Mouse (Mus musculus) testis, adult 2 months (tissue): ENCODE data around the gene Orm2. TPM values are rescaled to one million over a fixed set of nuclear protein-coding genes. Genes with fewer than 3 reads are reported as not detected.

Source experiments
- H3K27ac ChIP-seq: fragments of 200-500 bp; 2 replicates; pipeline ENCODE4 v1.5.1; 2012; ENCODE audit warnings: low read depth, low read length; ENCODE audit not compliant: control insufficient read depth, insufficient read depth
- H3K27me3 ChIP-seq: fragments of 200-500 bp; 2 replicates; pipeline ENCODE4 v1.6.1; 2012; ENCODE audit warnings: mild to moderate bottlenecking, low read length, moderate library complexity; ENCODE audit not compliant: control insufficient read depth, insufficient read depth
- H3K36me3 ChIP-seq: fragments of 200-500 bp; 2 replicates; pipeline ENCODE4 v1.6.1; 2012; ENCODE audit warnings: mild to moderate bottlenecking, low read length; ENCODE audit not compliant: control insufficient read depth, insufficient read depth
- H3K4me1 ChIP-seq: fragments of 200-500 bp; 2 replicates; pipeline ENCODE4 v1.6.1; 2012; ENCODE audit warnings: low read length; ENCODE audit not compliant: control insufficient read depth, insufficient read depth
- H3K4me3 ChIP-seq: fragments of 200-500 bp; 2 replicates; pipeline ENCODE4 v1.5.1; 2012; ENCODE audit warnings: low read depth, mild to moderate bottlenecking, low read length, moderate library complexity, mixed read lengths; ENCODE audit not compliant: control insufficient read depth
- CTCF ChIP-seq: fragments of 200-500 bp; IDR thresholded peaks from 2 replicates; pipeline ENCODE4 v1.5.1; 2012; ENCODE audit warnings: low read depth, mild to moderate bottlenecking, inconsistent platforms, low read length, moderate library complexity; ENCODE audit not compliant: control insufficient read depth, insufficient read depth, insufficient replicate concordance
- POLR2A ChIP-seq: fragments of 200-500 bp; IDR thresholded peaks from 2 replicates; pipeline ENCODE4 v1.6.1; 2012; ENCODE audit warnings: low read depth, mild to moderate bottlenecking, inconsistent platforms, low read length, moderate library complexity; ENCODE audit not compliant: control insufficient read depth
- polyA plus RNA-seq: library from polyadenylated mRNA; depleted of rRNA; stranded (reverse); fragments of >200 nt; gene quantifications from 2 replicates; pipeline ENCODE4 v1.2.3, GENCODE M21; 2012

Orm2 gene
- polyA plus RNA-seq, 1 experiment: not detected

DNA sequence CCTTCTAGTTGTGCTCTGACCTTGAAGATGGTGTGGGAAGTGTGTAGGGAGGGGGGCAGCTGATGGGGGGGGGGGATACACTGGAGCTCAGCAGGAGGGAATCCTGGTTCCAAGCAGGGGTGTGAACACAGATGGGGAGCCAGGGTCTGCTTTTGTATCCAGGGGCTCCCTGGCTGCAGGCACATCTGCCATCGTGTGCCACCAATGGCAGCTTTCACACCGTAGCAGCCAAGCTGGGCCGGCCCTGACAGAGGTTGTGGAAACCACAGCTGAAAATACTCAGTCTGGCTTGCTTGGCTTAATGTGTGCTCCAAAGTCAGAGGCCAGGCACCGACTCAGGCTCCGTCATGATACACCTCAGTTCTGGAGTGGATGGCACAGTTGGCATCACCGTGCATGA is 25.8 kb downstream of the Orm2 start:
- Histone ChIP-seq H3K27ac (no peak overlapping the region), H3K4me3 (no peak overlapping the region), H3K27me3 (no peaks in the 10 kb centered on the region), H3K4me1 (no peaks in the 10 kb centered on the region), H3K36me3 (no peaks in the 10 kb centered on the region)
- TF ChIP-seq POLR2A (no peak), CTCF (no peak)

DNA sequence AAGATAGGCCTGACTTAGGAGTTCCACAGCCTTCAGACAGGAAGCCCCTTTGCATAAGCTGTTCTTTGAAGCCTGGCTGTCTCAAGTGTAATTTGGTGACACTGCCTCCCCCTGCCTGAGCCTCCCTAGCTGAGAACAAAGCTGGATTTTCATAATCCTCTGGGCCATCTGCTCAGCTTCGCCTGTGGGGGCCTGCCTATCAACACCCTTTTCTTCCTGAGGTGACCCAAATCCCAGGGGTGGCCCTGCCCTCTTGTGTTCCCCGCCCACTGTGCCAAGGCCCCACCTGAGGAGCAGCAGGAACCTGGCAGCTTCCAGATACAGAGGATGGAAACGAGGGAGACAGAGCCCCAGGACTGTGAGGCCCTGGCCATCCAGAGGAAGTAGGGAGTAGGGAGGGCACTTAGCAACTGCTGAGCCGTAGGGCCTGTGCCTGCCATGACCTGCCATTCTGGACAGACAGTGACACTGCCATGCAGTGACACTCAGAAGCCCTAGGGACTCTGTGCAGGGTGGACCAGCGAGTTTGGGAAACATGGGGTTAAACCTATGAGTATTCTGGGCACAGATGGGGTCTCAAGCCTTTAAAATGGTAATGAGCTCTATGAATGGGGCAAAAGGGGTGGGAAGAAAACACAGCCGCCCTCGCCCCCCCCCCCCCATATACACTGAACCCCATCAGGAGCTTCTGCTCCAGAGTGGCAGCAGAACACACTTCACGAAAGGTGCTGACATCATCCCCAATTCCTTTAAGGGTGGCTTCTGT is 27.1 kb downstream of the Orm2 start:
- H3K4me1 ChIP-seq: no peaks in the 10 kb centered on the region
- no peak for TF ChIP-seq CTCF
- no peak for TF ChIP-seq POLR2A
- H3K27me3 ChIP-seq: no peaks in the 10 kb centered on the region
- H3K4me3 ChIP-seq: no peak overlapping the region
- H3K27ac ChIP-seq: no peak overlapping the region
- H3K36me3 ChIP-seq: no peaks in the 10 kb centered on the region

DNA sequence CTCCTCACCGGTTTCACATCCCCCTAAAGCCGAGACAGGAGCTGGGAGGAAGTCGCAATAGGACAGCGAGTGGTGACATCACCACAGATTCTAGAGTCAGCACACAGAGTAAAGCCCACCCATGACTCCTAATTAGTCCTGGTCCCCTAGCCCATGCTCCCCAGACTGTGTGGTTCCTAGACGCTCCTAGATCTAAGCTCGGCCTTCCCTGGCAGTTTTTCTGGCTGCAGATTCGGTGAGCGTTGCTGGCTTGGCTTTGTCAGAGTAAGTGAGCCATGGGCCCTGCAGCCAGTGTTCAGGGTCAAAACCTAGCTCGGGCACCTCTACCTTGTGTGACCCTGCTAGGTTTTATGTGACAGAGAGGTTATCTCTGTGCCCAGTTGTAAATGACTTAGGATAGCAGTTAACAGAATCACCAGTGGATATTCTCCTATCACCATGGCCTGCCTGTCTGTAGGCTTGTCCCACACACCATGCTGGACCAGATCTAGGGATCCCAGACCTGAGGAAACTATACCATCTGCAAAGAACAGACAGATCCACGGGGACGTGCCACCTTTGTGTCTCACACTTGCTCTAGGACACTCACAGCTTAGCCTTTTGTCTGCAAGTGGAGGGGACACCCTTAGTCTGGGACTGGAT is 27.8 kb downstream of the Orm2 start:
- H3K27ac ChIP-seq: no peak overlapping the region
- H3K4me3 ChIP-seq: no peak overlapping the region
- no peaks in the 10 kb centered on the region for H3K36me3 ChIP-seq
- no peaks in the 10 kb centered on the region; the same call in 1 of the 2 replicates for H3K4me1 ChIP-seq
- H3K27me3 ChIP-seq: no peaks in the 10 kb centered on the region
- TF ChIP-seq CTCF (no peak), POLR2A (no peak)

DNA sequence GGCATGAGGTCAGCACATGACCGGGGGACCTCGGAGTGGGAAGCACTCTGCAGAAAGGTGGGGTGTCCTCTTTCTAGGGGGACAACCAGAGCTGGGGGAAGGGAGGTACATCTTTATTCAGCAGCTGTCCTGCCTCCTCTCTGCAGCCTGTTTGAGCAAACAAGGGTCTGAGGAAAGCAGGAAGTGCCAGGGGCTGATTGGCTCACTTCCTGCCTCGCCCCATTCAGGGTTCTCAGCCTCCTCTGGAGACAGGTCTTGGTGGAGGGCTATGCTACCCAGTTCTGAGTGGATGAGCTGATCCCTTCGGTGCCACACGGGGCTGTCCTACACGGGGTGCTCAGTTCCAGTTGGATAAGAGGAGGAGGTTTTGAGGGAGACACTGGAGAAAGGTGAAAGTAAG is 29.1 kb downstream of the Orm2 start:
- Histone ChIP-seq H3K27me3 (no peaks in the 10 kb centered on the region), H3K4me1 (peaks cover 5% of the 10 kb centered on the region), H3K4me3 (no peak overlapping the region), H3K36me3 (no peaks in the 10 kb centered on the region), H3K27ac (no peak overlapping the region)
- TF ChIP-seq CTCF (no peak), POLR2A (no peak)

DNA sequence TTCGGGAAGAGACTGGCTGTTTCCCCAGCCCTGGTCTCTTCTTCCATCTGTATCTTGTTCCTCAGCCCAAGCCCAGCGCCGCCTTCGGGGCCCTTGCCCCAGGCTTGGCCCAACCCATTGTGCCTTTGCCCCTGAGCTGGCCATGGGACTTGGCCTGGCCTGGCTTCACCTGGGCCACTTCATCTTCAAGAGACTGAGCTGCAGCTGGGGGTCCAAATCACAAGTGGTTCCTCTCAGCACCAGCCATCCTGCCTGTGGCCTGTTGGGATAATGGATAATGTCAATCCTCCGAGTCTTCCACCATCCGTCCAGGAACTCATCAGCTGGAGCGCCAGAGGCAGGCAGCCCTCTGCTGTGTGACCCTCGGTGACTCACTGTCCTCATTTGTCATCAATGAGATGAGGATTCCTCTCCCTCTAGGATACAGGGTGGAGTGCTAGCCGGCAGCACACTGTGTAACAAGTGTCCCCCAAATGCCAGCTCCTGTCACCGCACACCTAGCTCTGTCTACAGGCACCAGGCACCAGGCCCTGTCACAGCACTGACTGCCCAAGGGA is 35.8 kb downstream of the Orm2 start:
- H3K4me3 ChIP-seq: no peak overlapping the region
- peaks cover 5% of the 10 kb centered on the region for H3K4me1 ChIP-seq
- H3K27ac ChIP-seq: no peak overlapping the region
- no peak for TF ChIP-seq CTCF
- TF ChIP-seq POLR2A: no peak
- no peaks in the 10 kb centered on the region for H3K36me3 ChIP-seq
- H3K27me3 ChIP-seq: no peaks in the 10 kb centered on the region

DNA sequence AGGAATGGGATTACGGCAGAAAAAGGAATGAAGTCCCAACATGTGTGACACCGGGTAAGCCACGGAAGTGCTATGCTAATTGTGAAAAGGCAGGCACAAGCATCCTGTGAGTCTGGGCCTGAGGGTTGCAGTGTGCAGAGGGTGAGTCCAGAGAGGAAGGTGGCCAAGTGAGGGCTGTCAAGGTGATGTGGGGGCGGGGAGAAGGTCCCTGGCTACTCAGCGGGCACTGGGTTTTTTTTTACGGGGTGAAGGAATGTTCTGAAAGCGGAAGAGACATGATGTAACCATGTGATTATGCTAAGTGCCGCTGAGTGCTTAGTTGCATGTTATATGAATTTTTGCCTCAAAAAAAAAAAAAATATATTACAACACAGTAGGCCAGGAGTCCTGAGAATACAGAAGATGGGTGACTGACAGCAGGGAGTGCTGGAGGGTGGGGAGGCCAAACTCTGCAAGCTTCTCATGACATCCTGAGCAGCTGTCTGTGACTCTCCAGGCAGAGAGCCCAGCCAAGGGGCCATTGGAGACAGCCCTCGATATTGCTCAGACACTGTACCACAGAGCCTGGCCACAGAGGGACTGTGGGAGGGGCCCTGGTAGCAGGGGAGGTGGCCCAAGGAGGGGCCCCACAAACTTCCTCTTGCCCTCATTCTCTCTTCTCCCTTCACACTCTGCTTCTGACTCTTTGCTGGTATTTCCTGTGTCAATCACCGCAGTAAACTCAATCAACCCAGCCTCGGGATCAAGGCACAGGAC is 36.8 kb downstream of the Orm2 start:
- no peak overlapping the region for H3K27ac ChIP-seq
- H3K4me1 ChIP-seq: peaks cover 5% of the 10 kb centered on the region

DNA sequence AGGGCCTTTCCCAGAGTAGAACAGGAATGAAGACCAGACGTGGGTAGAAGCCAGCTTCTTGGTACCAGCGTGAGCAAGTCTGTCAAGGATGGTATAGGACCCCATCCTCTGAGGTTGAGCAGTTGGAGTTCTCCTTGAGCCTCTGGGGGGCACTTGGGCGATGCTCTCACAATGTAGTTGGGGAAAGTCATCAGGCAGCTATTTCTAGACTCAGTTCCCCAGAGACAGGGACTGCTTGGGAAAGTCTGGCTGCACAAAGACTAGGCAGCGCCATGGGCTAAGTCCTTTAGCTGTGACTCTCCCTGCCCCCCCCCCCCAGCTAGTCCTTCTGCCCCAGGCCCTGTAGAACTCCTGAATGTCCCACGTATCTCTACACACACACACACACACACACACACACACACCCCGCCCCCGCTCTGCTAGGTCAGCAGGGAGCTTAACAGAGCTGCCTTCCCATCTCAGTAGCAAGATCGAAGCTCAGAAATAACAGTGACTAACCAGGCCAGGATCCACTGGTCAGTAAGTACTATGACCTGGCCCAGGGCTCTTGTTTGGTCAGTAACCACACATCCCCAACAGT is 37.5 kb downstream of the Orm2 start:
- peaks cover 5% of the 10 kb centered on the region for H3K4me1 ChIP-seq

More for the DNA sequence above, 36.8 kb downstream of the Orm2 start:
- H3K27me3 ChIP-seq: no peaks in the 10 kb centered on the region
- no peak for TF ChIP-seq CTCF
- no peak for TF ChIP-seq POLR2A
- H3K4me3 ChIP-seq: no peak overlapping the region
- H3K36me3 ChIP-seq: no peaks in the 10 kb centered on the region

More for the DNA sequence above, 37.5 kb downstream of the Orm2 start:
- no peaks in the 10 kb centered on the region for H3K36me3 ChIP-seq
- no peak overlapping the region for H3K4me3 ChIP-seq
- no peaks in the 10 kb centered on the region for H3K27me3 ChIP-seq
- no peak overlapping the region for H3K27ac ChIP-seq
- TF ChIP-seq CTCF (no peak), POLR2A (no peak)
